Mouse (Mus musculus): ENCODE data around the gene Tsen54. TPM values are rescaled to one million over a fixed set of nuclear protein-coding genes. Genes with fewer than 3 reads are reported as not detected.

The Tsen54 gene
- polyA plus RNA-seq, 1 experiment from 2014 or later, result 24.2 TPM

GRCm38 (mm10) chr11:115833021-115833513 is 18.5 kb downstream of the Tsen54 start:
- Histone ChIP-seq H3K27ac (replicated peaks) (no peak overlapping the region), H3K9ac (replicated peaks) (no peak overlapping the region), H3K27me3 (peaks cover 12% of the 10 kb centered on the region; the same call in 1 of the 2 replicates), H3K36me3 (no peaks in the 10 kb centered on the region), H3K4me1 (no peaks in the 10 kb centered on the region), H3K4me3 (no peak overlapping the region), H3K4me2 (replicated peaks) (no peak overlapping the region), H3K9me3 (no peaks in the 10 kb centered on the region)
- no peak for ATAC-seq (replicated peaks)
- 28% methylated on average over 8 of the region's 8 CpGs for WGBS

DNA sequence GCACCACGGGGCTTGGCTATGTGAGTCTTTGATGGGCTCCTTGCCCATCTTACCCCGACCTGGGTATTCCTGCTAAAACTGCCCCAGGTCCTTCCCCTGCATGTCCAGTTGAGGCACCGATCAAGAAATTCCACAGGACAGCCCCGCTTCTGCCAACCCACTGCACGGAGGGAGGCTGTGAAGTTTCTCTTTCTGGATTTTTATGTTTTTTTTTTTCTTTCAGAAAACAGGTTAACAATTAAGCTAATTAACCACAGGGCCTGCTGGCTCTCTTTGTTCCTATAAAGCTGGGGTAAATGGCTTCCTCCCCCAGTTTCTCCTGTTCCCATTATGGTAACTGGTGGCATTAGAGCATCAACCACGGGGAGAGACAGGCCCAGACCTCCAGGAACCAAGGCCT is 19.5 kb downstream of the Tsen54 start:
- 38% methylated on average over 6 of the region's 6 CpGs for WGBS

GRCm38 (mm10) chr11:115836656-115837395 is 22.3 kb downstream of the Tsen54 start:
- Histone ChIP-seq H3K36me3 (no peaks in the 10 kb centered on the region), H3K27ac (replicated peaks) (no peak overlapping the region), H3K4me2 (replicated peaks) (no peak overlapping the region), H3K27me3 (0 out of 2 replicates have a peak, but pooled peaks cover 3% of the 10 kb centered on the region), H3K9me3 (no peaks in the 10 kb centered on the region), H3K4me1 (no peaks in the 10 kb centered on the region), H3K9ac (replicated peaks) (no peak overlapping the region), H3K4me3 (no peak overlapping the region)
- ATAC-seq (replicated peaks), result no peak
- 36% methylated on average over 11 of the region's 11 CpGs for WGBS

More for the DNA sequence above, 19.5 kb downstream of the Tsen54 start:
- H3K4me2 ChIP-seq (replicated peaks), result no peak overlapping the region
- no peak overlapping the region for H3K27ac ChIP-seq (replicated peaks)
- H3K4me1 ChIP-seq, result no peaks in the 10 kb centered on the region
- H3K27me3 ChIP-seq, result peaks cover 12% of the 10 kb centered on the region; the same call in 1 of the 2 replicates
- no peak for ATAC-seq (replicated peaks)
- H3K9ac ChIP-seq (replicated peaks), result no peak overlapping the region
- H3K9me3 ChIP-seq, result no peaks in the 10 kb centered on the region
- H3K4me3 ChIP-seq, result no peak overlapping the region
- no peaks in the 10 kb centered on the region for H3K36me3 ChIP-seq

DNA sequence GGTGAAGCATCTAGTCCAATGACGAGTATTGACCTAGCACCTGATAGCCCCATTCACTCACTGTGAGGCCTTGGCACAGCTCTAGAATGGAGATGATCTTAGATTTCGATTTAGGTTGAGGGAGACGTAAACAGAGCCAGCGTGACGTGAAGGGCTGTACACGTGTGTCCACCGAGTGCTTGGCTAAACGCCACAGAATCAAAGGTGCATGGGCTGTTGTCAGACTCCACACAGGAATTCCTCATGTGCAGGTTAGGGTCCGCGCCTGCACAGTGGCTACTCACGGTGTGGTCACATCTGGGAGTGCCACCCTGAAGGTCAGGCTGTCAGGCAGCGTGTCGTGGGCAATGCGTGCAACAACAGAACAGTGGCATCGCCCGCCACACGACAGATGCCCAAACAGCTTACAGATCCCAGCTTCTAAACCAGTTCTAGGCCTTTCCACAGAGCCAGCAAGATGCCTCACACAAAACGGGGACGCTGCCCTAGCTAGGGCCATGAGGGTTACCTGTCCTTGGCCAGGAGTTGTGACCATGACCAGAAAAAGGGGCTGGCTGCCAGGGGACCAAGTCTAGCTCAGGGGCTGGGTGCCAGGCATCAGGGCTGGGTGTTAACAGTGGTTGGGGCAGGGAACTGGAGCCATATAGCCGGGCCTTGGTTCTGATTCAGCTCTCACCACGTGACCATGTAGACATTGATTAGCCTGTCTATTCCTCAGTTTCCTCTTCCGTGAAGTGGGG is 23.3 kb downstream of the Tsen54 start:
- H3K4me1 ChIP-seq, result no peaks in the 10 kb centered on the region
- H3K4me3 ChIP-seq, result no peak overlapping the region
- no peaks in the 10 kb centered on the region for H3K36me3 ChIP-seq
- H3K4me2 ChIP-seq (replicated peaks), result no peak overlapping the region
- no peak overlapping the region for H3K27ac ChIP-seq (replicated peaks)
- no peak for ATAC-seq (replicated peaks)
- H3K9me3 ChIP-seq, result no peaks in the 10 kb centered on the region
- WGBS, result 94% methylated on average over 22 of the region's 22 CpGs
- H3K9ac ChIP-seq (replicated peaks), result no peak overlapping the region
- no peaks in the 10 kb centered on the region for H3K27me3 ChIP-seq

GRCm38 (mm10) chr11:115838895-115839311 is 24.4 kb downstream of the Tsen54 start:
- H3K4me2 ChIP-seq (replicated peaks), result no peak overlapping the region
- H3K27me3 ChIP-seq, result no peaks in the 10 kb centered on the region
- 61% methylated on average over 3 of the region's 4 CpGs for WGBS
- H3K36me3 ChIP-seq, result no peaks in the 10 kb centered on the region
- no peak overlapping the region for H3K4me3 ChIP-seq
- ATAC-seq (replicated peaks), result no peak
- no peaks in the 10 kb centered on the region for H3K4me1 ChIP-seq
- H3K27ac ChIP-seq (replicated peaks), result no peak overlapping the region
- no peak overlapping the region for H3K9ac ChIP-seq (replicated peaks)
- no peaks in the 10 kb centered on the region for H3K9me3 ChIP-seq

DNA sequence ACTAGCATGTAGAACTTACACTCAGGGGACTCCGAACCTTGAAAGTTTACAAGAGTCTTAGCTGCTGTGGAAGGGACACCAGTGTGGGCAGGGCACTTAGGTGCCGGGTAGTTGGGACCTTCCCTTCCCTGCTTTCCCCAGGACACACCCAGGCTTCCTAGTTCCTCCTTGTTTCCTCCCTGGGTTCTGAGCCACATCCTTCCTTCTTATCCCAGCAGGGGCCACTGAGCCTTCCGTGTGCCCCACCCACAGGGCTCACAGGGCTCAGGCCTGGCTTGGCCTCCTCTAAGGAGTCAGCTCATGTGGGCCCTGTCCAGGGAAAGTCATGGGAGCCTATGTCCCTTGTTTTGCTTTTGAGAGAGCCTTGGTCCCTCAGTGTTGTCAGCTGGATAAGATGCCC is 25.2 kb downstream of the Tsen54 start:
- no peaks in the 10 kb centered on the region for H3K4me1 ChIP-seq
- H3K36me3 ChIP-seq, result no peaks in the 10 kb centered on the region
- H3K27me3 ChIP-seq, result no peaks in the 10 kb centered on the region
- no peak for ATAC-seq (replicated peaks)
- 60% methylated on average over 3 of the region's 3 CpGs for WGBS
- H3K9me3 ChIP-seq, result no peaks in the 10 kb centered on the region
- no peak overlapping the region for H3K27ac ChIP-seq (replicated peaks)
- no peak overlapping the region for H3K4me3 ChIP-seq
- H3K4me2 ChIP-seq (replicated peaks), result no peak overlapping the region
- no peak overlapping the region for H3K9ac ChIP-seq (replicated peaks)

- Histone ChIP-seq H3K9ac (replicated peaks) (no peak overlapping the region), H3K27ac (replicated peaks) (no peak overlapping the region), H3K9me3 (no peaks in the 10 kb centered on the region), H3K4me3 (no peak overlapping the region), H3K36me3 (no peaks in the 10 kb centered on the region), H3K27me3 (no peaks in the 10 kb centered on the region), H3K4me1 (no peaks in the 10 kb centered on the region), H3K4me2 (replicated peaks) (no peak overlapping the region)
- WGBS, result 84% methylated on average over 6 of the region's 6 CpGs
- no peak for ATAC-seq (replicated peaks)
These were observed 26.5 kb downstream of the Tsen54 start for GRCm38 (mm10) chr11:115841044-115841443.

- H3K4me2 ChIP-seq (replicated peaks), result no peak overlapping the region
- WGBS, result 26% methylated on average over 6 of the region's 6 CpGs
These were observed 27.5 kb downstream of the Tsen54 start for GRCm38 (mm10) chr11:115841961-115842550.

GRCm38 (mm10) chr11:115843141-115843890 is 28.8 kb downstream of the Tsen54 start:
- Histone ChIP-seq H3K36me3 (no peaks in the 10 kb centered on the region), H3K9ac (replicated peaks) (no peak overlapping the region), H3K27ac (replicated peaks) (no peak overlapping the region), H3K9me3 (no peaks in the 10 kb centered on the region), H3K4me1 (no peaks in the 10 kb centered on the region), H3K4me2 (replicated peaks) (no peak overlapping the region), H3K27me3 (no peaks in the 10 kb centered on the region), H3K4me3 (no peak overlapping the region)
- ATAC-seq (replicated peaks), result no peak
- 83% methylated on average over 13 of the region's 14 CpGs for WGBS

More at GRCm38 (mm10) chr11:115841961-115842550, 27.5 kb downstream of the Tsen54 start:
- Histone ChIP-seq H3K9ac (replicated peaks) (no peak overlapping the region), H3K4me3 (no peak overlapping the region), H3K27ac (replicated peaks) (no peak overlapping the region), H3K27me3 (no peaks in the 10 kb centered on the region), H3K36me3 (no peaks in the 10 kb centered on the region), H3K4me1 (no peaks in the 10 kb centered on the region), H3K9me3 (no peaks in the 10 kb centered on the region)
- no peak for ATAC-seq (replicated peaks)

- no peak overlapping the region for H3K4me2 ChIP-seq (replicated peaks)
- 92% methylated on average over 5 of the region's 5 CpGs for WGBS
- no peaks in the 10 kb centered on the region for H3K27me3 ChIP-seq
- no peak overlapping the region for H3K9ac ChIP-seq (replicated peaks)
- no peak overlapping the region for H3K27ac ChIP-seq (replicated peaks)
- no peaks in the 10 kb centered on the region for H3K36me3 ChIP-seq
- no peak overlapping the region for H3K4me3 ChIP-seq
- ATAC-seq (replicated peaks), result no peak
- no peaks in the 10 kb centered on the region for H3K9me3 ChIP-seq
- H3K4me1 ChIP-seq, result no peaks in the 10 kb centered on the region
These were observed 29.3 kb downstream of the Tsen54 start for GRCm38 (mm10) chr11:115843891-115844239.

DNA sequence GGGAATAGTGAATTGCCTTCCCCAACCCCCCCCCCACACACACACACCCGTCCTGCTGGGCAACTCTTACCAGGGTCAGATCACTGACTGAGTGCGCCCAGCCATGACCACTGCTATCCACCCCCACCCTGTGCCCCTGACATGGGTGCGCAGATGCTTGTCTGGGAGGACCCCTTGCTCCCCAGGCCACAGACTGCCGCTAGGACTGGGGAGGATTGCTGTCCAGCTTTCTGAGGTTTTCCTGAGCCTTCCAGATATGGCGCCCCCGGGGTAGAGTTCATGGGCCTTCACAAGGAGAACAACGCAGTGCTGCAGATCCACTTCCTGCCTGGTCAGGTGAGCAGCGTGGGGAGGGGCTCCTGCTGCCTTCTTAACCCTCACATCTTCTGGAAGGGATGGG is 29.7 kb downstream of the Tsen54 start:
- Histone ChIP-seq H3K9ac (replicated peaks) (no peak overlapping the region), H3K27ac (replicated peaks) (no peak overlapping the region), H3K4me3 (no peak overlapping the region), H3K36me3 (no peaks in the 10 kb centered on the region), H3K4me2 (replicated peaks) (no peak overlapping the region), H3K27me3 (no peaks in the 10 kb centered on the region), H3K9me3 (no peaks in the 10 kb centered on the region), H3K4me1 (no peaks in the 10 kb centered on the region)
- 65% methylated on average over 8 of the region's 8 CpGs for WGBS
- ATAC-seq (replicated peaks), result no peak

DNA sequence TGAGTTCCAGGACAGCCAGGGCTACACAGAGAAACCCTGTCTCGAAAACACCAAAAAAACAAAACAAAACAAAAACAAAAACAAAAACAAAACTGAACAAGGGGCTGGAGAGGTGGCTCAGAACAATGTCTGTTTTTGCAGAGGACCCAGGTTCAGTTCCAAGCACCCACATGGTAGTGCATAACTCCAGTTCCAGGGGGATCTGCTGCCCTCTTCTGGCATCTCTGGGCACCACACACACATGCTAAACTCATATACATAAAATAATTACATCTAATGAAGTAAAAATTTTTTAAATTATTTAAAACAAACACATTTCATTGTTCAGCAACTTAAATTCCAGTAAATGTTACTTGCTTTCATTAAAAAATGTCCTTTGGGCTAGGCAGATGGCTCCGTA is 31.3 kb downstream of the Tsen54 start:
- Histone ChIP-seq H3K4me3 (no peak overlapping the region), H3K27me3 (no peaks in the 10 kb centered on the region), H3K4me2 (replicated peaks) (no peak overlapping the region), H3K9me3 (no peaks in the 10 kb centered on the region), H3K36me3 (no peaks in the 10 kb centered on the region), H3K4me1 (no peaks in the 10 kb centered on the region), H3K27ac (replicated peaks) (no peak overlapping the region), H3K9ac (replicated peaks) (no peak overlapping the region)
- 96% methylated on average over 2 of the region's 2 CpGs for WGBS
- ATAC-seq (replicated peaks), result no peak

All from forebrain, embryonic 15.5 days (tissue).